13 mouse cellular contexts compared by ENCODE assay signal in the genomic region with DNA sequence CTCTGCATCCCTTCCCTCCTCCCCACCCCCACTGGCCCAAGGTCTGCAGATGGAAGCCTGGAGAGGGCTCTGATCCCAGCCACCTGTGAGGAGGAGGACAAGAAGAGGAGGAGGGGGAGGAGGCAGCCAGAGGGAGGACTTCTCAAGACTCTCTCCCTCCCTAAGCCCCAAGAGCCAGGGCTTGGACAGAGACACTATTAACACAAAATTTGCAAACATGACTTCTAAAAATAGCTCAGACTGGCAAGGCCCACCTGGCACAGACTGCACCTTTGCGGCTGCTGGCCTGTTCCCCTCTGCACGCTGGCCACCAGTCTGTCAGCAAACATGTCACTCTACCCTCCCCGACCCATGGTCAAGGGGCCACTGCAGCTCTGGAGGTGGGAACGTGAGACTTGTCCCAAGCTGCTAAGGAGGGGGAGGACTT. TPM values are rescaled to one million over a fixed set of nuclear protein-coding genes. Genes with fewer than 3 reads are reported as not detected.
DNase-seq lines count a peak whose midpoint lies in the region; ATAC-seq and TF ChIP-seq lines count a peak whose summit lies in the region.
"Had no signal": no experiment of that assay in that cellular context is flagged by ENCODE, and none has a peak within 500 bp of the region (broad histone marks: within the 10 kb centered on the region; RNA-seq: fewer than 3 reads in every experiment).

No protein-coding gene starts in this region.

- WGBS in forebrain, embryonic 15.5 days = 68% methylated on average over 4 of the region's 4 CpGs

- intact Hi-C loops in gastrocnemius, adult 2 months (cut with DNase I) = no loop called here

- no peaks in the 10 kb centered on the region for H3K36me3 ChIP-seq in forebrain, embryonic 15.5 days
- H3K36me3 ChIP-seq: hindbrain, embryonic 10.5 days; liver, embryonic 12.5 days; midbrain, embryonic 12.5 days had no signal

- peak; percentile 13 for DNase-seq in kidney, adult 9 months
- DNase-seq in kidney, adult 8-10 months = no peak
- peak; percentile 33 for DNase-seq in 3134 (ENCODE audit: extremely low read depth, insufficient read length, low spot score)
- DNase-seq in cerebellum, adult 11 months = peak; percentile 26
- DNase-seq in gastrocnemius, adult 2 months = peak; percentile 78
- DNase-seq in frontal cortex, adult 2 months (ENCODE audit: extremely low spot score in 1 of 2, low spot score in 1 of 2) = no peak
- DNase-seq: kidney, adult 18-20 months; layer of hippocampus, postnatal 36 days; right cerebral cortex, adult 18-20 months had no signal

- no peaks in the 10 kb centered on the region for H3K9me3 ChIP-seq in forebrain, embryonic 15.5 days
- H3K9me3 ChIP-seq: hindbrain, embryonic 10.5 days; liver, embryonic 12.5 days; midbrain, embryonic 12.5 days had no signal

- 0 out of 2 replicates have a peak, but pooled peaks cover 3% of the 10 kb centered on the region for H3K4me1 ChIP-seq in forebrain, embryonic 15.5 days

- no peak for ATAC-seq in forebrain, embryonic 15.5 days (replicated peaks)
- ATAC-seq: liver, embryonic 12.5 days had no signal

- H3K9ac ChIP-seq in forebrain, embryonic 15.5 days (replicated peaks) = no peak overlapping the region
- H3K9ac ChIP-seq: liver, embryonic 12.5 days; midbrain, embryonic 12.5 days had no signal

- TF ChIP-seq CTCF in gastrocnemius, adult 2 months (IDR thresholded peaks at IDR 0.05) = no peak

- no peak overlapping the region for H3K4me3 ChIP-seq in gastrocnemius, adult 2 months
- no peak overlapping the region for H3K4me3 ChIP-seq in forebrain, embryonic 15.5 days
- H3K4me3 ChIP-seq: hindbrain, embryonic 10.5 days; liver, embryonic 12.5 days; midbrain, embryonic 12.5 days had no signal

- H3K27me3 ChIP-seq in forebrain, embryonic 15.5 days = no peaks in the 10 kb centered on the region

- peak overlapping the region; percentile 16; the same call in 1 of the 2 replicates for H3K27ac ChIP-seq in gastrocnemius, adult 2 months
- no peak overlapping the region for H3K27ac ChIP-seq in forebrain, embryonic 15.5 days (replicated peaks)
- H3K27ac ChIP-seq: liver, embryonic 12.5 days; midbrain, embryonic 12.5 days had no signal

- H3K4me2 ChIP-seq in forebrain, embryonic 15.5 days (replicated peaks) = no peak overlapping the region
- H3K4me2 ChIP-seq: liver, embryonic 12.5 days; midbrain, embryonic 12.5 days had no signal

RNA-seq across cellular contexts. Expression of gene Chrdl2, which starts 37.6 kb away (rescaled TPM):
- 1 to 10 TPM; 2.0 to 3.2 TPM for total RNA-seq in gastrocnemius, adult 2 months (2021)
- 0.36 and 0.65 TPM in 2 replicates for polyA plus RNA-seq in frontal cortex, adult 2 months (2012; rRNA removed)
- not detected in 2 replicates for polyA plus RNA-seq in forebrain, embryonic 15.5 days (2015; fragmentation: Nextera tagmentation; extraction: Ambion mirVana)
- polyA plus RNA-seq: midbrain, embryonic 12.5 days had no signal

Comparison
In these comparisons a context has a peak if more than half of its experiments do, and no peak if none do; other contexts are left out.
1. DNase-seq: peak in kidney, adult 9 months (single experiment), 3134 (single experiment), cerebellum, adult 11 months (single experiment) and gastrocnemius, adult 2 months (single experiment); none in kidney, adult 8-10 months (0 of 2) and frontal cortex, adult 2 months (0 of 2).